Mouse (Mus musculus) testis, postnatal 10 days (tissue): ENCODE data around the gene Btbd2.

Source experiments
- DNase-seq: peaks from one replicate; pipeline ENCODE4 v3.0.0; 2021; ENCODE audit warnings: low spot score

Btbd2 gene

GRCm38 (mm10) chr10:80656863-80657623 lies at the start of gene Btbd2:
TSS of gene Btbd2 (minus strand) at chr10:80657071.
- DNase-seq: no peak

GRCm38 (mm10) chr10:80705479-80705878 lies 48.6 kb upstream of the Btbd2 start:
- DNase-seq: no peak

- no peak for DNase-seq
These were observed 48.2 kb upstream of the Btbd2 start for GRCm38 (mm10) chr10:80705033-80705432.

DNA sequence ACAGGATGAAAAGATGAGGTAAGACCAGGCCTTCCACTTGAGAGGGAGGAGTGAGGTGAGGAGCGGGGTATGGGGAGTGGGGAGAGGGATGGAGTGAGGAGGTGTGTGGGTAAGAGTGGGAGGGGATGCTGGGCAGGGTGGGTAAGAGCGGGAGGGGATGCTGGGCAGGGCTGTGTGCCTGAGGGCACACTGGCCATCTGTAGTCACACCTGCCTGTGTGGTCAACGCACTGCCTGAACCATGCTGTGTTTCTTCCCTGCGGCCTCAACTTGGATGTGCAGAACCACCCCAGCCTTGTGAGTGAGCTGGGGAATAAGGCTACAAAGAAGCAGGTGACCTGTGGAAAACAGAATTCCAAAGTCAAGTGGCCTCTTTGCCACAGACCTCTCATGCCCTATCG lies 47.5 kb upstream of the Btbd2 start:
- DNase-seq: no peak

DNA sequence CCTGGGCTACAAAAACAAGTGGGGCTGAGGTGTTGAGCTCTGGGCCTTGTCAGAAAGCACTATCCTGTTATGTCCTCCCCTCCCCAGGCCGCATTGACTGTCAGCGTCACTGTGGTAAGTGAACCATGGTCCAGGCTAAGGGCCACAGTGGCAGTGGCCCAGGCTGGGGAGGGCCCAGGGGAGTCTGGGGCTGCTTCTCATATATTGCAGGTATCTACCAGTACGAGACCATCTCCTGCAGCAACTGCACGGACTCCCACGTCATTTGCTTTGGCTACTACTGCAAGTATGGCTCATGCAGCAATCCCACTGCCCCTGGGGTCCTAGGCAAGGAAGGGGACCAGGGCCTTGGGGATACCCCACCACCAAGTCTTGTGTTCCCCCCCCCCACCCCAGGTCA lies 46.8 kb upstream of the Btbd2 start:
- DNase-seq: no peak

DNA sequence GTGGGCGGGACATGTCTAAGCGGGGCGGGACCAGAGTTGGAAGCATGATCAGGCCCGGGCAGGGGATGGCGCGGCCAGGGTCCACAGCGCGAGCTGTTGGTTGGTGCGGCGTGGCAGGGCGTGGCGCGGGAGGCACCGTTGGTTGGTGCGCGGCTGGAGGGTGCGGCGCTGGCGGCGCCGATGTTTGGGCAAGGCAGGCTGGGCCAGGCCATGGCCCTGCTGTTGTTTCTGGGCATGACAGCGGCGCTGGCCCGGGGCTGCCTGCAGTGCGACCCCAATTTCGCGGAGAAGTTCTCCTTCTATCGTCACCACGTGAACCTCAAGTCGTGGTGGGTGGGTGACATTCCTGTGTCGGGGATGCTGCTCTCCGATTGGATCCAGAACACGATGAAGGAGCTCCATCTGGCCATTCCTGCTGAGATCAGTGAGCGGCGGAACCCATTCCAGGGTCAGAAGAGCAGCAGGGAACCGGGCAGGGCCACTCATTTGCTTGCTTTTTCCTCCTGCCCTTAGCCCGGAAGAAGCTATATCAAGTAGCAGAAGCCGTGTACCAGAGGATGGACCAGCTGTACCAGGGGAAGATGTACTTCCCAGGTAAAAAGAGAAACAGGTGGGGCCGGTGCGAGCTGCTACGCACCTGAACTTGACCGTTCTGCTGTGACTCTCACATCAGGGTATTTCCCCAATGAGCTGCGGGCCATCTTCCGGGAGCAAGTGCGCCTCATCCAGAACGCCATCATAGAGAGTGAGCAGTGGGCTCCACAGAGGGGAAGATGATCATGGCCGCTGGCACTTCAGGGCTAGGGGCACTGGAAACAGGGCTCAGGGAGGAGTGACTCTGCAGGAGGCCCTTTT lies 45.9 kb upstream of the Btbd2 start:
- DNase-seq: peak; percentile 97

DNA sequence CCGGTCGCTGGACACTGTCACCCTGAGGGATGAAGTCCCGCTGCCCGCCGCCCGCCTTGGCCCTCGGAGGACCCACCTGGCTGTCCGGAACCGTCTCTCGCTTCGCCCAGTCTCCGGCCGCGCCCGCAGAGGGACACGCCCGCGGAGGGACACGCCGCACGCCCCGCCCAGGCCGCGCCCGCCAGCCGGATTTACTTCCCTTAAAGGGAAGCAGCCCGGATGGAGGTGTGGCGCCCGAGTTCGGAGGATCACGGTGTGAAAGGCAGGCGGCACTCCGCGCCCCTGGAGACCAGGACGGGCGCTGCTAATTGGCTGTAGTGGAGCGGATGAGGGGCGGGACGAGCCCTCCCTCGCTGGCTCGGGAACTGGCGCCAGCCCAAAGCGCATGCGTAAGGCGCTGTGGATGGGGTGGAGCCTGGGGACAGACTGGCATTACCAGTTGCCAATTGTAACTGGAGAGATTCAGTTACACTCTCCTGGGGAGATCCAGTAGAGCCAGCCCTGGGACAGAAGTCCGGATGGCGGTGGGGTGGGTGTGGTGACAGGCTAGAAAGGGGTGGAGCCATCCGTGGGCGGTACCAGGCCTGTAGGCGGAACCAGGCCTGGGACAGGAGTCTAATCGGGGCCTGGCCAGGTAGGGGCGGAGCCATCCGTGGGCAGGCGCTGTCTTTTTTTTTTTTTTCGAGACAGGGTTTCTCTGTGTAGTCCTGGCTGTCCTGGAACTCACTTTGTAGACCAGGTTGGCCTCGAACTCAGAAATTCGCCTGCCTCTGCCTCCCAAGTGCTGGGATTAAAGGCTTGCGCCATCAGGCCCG lies 45.1 kb upstream of the Btbd2 start, which contains the start of the genes Mob3a and Izumo4:
Gene Mob3a (minus strand): TSS at position 257 of the 815 bp plus-strand sequence.
Gene Izumo4 (plus strand): TSS at position 464 of the 815 bp plus-strand sequence.
- DNase-seq: peak; percentile 96

- no peak for DNase-seq
These were observed 43.9 kb upstream of the Btbd2 start for GRCm38 (mm10) chr10:80700732-80701131.

DNA sequence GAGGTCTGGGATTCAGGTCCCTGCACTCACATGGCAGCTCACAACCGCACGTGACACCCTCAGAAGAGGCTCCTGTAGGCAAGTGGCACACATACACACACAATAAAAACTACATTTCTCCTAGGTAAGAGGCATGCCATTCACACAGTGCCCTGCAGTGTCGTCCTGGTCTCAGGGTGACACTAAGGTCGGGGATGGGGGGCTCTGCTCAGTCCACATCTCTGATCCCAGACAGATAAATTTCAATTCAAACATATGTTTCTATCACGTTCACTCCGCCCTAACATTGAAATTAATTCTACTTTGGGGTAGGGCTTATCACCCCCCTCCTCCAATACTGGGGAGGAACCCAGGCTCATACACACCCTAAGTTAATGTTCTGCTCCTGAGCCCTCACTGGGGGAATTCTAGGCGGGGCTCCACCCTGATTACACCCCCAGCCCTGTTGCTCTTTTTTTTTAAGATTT lies 43.2 kb upstream of the Btbd2 start:
- no peak for DNase-seq

- DNase-seq: no peak
These were observed 41.7 kb upstream of the Btbd2 start for GRCm38 (mm10) chr10:80698605-80699004.

DNA sequence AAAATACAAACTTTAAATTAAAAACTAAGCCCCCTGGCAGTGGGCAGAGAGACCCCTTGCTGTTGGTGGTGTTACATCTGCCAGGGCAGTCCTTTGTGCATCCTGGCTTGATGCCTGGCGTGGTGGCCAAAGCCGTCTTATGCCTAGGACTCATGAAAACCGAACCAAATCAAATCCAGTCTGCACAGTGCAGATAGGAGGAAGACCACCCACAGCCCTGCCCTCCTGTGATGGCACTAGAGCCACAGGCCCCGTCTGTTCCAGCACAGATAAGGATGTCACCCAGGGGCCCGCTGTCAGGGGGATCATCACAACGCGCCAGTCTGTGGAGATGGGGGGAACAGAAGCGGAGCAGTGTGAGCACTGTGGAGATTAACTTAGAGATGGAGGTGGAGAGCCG lies 40.9 kb upstream of the Btbd2 start:
- DNase-seq: no peak

DNA sequence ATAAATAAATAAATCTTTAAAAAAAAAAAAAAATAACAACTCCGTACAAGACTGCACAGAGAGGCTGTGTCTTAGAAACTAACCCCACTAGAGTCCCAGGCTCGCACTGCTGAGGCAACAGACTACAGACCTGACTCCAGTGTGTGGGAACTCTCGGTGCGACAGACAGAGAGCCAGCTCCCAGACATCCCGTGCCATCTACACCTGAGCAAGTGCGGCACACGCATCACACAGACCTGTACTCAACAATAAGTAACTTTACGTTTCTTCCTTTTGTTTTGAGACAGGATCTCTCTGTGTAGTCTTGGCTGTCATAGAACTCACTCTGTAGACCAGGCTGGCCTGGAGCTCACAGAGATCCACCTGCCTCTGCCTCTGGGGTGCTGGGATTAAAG lies 40.5 kb upstream of the Btbd2 start:
- no peak for DNase-seq

DNA sequence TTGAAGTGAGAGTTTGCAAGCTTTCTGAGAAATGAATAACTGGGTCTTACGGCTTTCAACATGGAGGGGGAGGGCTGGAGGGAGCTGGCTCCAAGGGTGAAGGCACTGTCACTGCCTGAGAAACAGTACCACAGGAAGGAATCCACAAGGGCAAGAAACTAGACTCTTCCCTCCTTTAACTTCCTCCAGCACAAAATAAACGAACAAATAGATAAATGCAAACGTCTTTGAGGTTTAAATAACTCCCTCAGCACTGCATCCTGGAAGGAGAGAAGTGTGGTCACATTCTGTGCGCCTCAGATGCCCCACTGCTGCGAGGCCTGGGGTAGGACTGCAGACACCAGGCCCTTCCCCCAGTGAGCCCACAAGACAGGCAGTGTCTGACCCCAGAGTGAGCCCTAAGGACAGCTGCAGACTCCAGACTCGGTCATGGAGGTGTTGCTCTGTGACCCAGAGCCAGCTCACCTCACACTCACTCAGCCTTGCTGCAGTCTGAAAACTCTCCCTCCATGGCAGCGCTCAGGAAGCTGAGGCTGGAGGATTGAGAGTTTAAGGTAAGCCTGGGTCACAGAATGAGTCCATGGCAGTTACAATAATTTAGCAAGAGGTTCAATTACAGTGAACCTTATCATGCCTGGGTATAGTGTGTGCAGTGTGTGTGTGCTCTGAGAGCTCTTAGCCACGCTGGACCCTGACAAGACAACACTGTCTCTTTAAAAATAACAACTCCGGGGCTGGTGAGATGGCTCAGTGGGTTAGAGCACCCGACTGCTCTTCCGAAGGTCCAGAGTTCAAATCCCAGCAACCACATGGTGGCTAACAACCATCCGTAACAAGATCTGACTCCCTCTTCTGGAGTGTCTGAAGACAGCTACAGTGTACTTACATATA lies 39.9 kb upstream of the Btbd2 start:
- DNase-seq: no peak

GRCm38 (mm10) chr10:80695801-80696501 lies 39.1 kb upstream of the Btbd2 start:
- no peak for DNase-seq

- no peak for DNase-seq
These were observed 38.3 kb upstream of the Btbd2 start for GRCm38 (mm10) chr10:80695186-80695585.

GRCm38 (mm10) chr10:80694159-80694938 lies 37.5 kb upstream of the Btbd2 start:
- DNase-seq: no peak

GRCm38 (mm10) chr10:80693401-80694045 lies 36.7 kb upstream of the Btbd2 start:
- no peak for DNase-seq

GRCm38 (mm10) chr10:80692249-80693165 lies 35.6 kb upstream of the Btbd2 start:
- DNase-seq: no peak
